Mouse (Mus musculus): ENCODE measurements around the gene Emc6.

DNA sequence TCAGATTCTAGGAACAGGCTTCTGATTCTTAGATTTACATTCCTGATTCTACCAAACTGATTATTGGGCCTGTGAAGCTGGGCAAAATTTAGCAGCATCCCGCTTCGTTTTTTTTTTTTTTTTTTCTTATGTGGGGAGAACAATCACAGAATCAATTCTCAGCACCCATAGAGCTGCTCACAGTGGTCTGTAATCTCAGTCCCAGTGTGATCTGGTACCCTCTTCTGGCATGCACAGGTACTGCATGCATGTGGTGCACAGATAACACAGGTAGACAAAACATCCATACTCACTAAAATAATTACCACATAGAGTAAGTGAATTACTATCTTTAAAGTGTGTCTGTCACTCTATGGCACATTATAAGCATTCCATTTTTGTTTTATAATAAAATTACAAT is 30.8 kb upstream of the Emc6 start:
- no peak for TF ChIP-seq CTCF (IDR thresholded peaks at IDR 0.05; ENCODE audit: low read depth)
- no peak for TF ChIP-seq EP300 (IDR thresholded peaks at IDR 0.05; ENCODE audit: low read depth)

Measured in heart, postnatal 0 days (tissue).